Mouse (Mus musculus) MEL (cell line): ENCODE data around the gene Tssk4. TPM values are rescaled to one million over a fixed set of nuclear protein-coding genes. Genes with fewer than 3 reads are reported as not detected.

ENCODE experiments used
- DNase-seq: peaks from one replicate; pipeline ENCODE4 v3.0.0; 2011; ENCODE audit warnings: low read depth, low spot score
- H3K27ac ChIP-seq: 2 replicates; pipeline ENCODE4 v1.5.1; 2012; ENCODE audit warnings: low read depth, mild to moderate bottlenecking, control low read depth, low read length, moderate library complexity; ENCODE audit not compliant: control insufficient read depth
- H3K27me3 ChIP-seq, 2 experiments: fragments of 150-350 bp in 1 of 2; sonication (generic) in 1 of 2; 2 replicates each; pipeline ENCODE4 v1.6.1; 2012; ENCODE audit warnings: low read length in 2 of 2, mild to moderate bottlenecking in 2 of 2, improper control_type of control experiment in 1 of 2, moderate library complexity in 1 of 2; ENCODE audit not compliant: insufficient read depth in 2 of 2, control insufficient read depth in 1 of 2
- H3K36me3 ChIP-seq, 2 experiments: 2 replicates each; pipeline ENCODE4 v1.6.1; 2012 to 2014; ENCODE audit warnings: low read length in 2 of 2, improper control_type of control experiment in 1 of 2, inconsistent platforms in 1 of 2, mild to moderate bottlenecking in 1 of 2; ENCODE audit not compliant: insufficient read depth in 2 of 2, control insufficient read depth in 1 of 2
- H3K4me1 ChIP-seq, 2 experiments: fragments of 150-350 bp in 1 of 2; sonication (generic) in 1 of 2; 2 replicates each; pipeline ENCODE4 v1.6.1; 2012; ENCODE audit warnings: low read length in 2 of 2, improper control_type of control experiment in 1 of 2, mild to moderate bottlenecking in 1 of 2; ENCODE audit not compliant: insufficient read depth in 2 of 2, control insufficient read depth in 1 of 2
- H3K4me3 ChIP-seq, 2 experiments: fragments of 150-350 bp in 1 of 2; sonication (generic) in 1 of 2; 2 replicates each; pipeline ENCODE4 v1.5.1; 2012; ENCODE audit warnings: low read depth in 2 of 2, low read length in 2 of 2, mild to moderate bottlenecking in 2 of 2, moderate library complexity in 2 of 2, control low read depth in 1 of 2, improper control_type of control experiment in 1 of 2; ENCODE audit not compliant: control insufficient read depth in 1 of 2, insufficient read depth in 1 of 2
- H3K79me2 ChIP-seq: 2 replicates; pipeline ENCODE4 v1.6.1; 2012; ENCODE audit warnings: mild to moderate bottlenecking, low read length, moderate library complexity; ENCODE audit not compliant: control insufficient read depth, poor library complexity, insufficient read depth
- H3K9ac ChIP-seq: 2 replicates; pipeline ENCODE4 v1.6.1; 2012; ENCODE audit warnings: low read depth, mild to moderate bottlenecking, control low read depth, low read length, moderate library complexity; ENCODE audit not compliant: control insufficient read depth, poor library complexity, severe bottlenecking
- H3K9me3 ChIP-seq: fragments of 150-350 bp; sonication (generic); replicated peaks from 2 replicates; pipeline ENCODE4 v1.6.1; 2012; ENCODE audit warnings: mild to moderate bottlenecking, low read length, improper control_type of control experiment, moderate library complexity; ENCODE audit not compliant: insufficient read depth
- BHLHE40 ChIP-seq: IDR thresholded peaks from 2 replicates; pipeline ENCODE4 v1.6.1; 2012; ENCODE audit warnings: low read depth, mild to moderate bottlenecking, inconsistent platforms, low read length, improper control_type of control experiment, borderline replicate concordance
- CHD2 ChIP-seq: IDR thresholded peaks from 2 replicates; pipeline ENCODE4 v1.6.1; 2011; ENCODE audit warnings: low read length, improper control_type of control experiment
- E2F4 ChIP-seq: IDR thresholded peaks from 2 replicates; pipeline ENCODE4 v1.6.1; 2011; ENCODE audit warnings: low read depth, low read length, improper control_type of control experiment, borderline replicate concordance
- ELF1 ChIP-seq: IDR thresholded peaks from 2 replicates; pipeline ENCODE4 v1.6.1; 2014; ENCODE audit warnings: low read depth, mild to moderate bottlenecking, inconsistent platforms, low read length, improper control_type of control experiment, moderate library complexity
- EP300 ChIP-seq, 2 experiments: IDR thresholded peaks; 2 replicates each; pipeline ENCODE4 v1.6.1; 2011; ENCODE audit warnings: improper control_type of control experiment in 2 of 2, low read length in 2 of 2, low read depth in 1 of 2, mild to moderate bottlenecking in 1 of 2
- ETS1 ChIP-seq: IDR thresholded peaks from 2 replicates; pipeline ENCODE4 v1.6.1; 2012; ENCODE audit warnings: low read depth, mild to moderate bottlenecking, inconsistent platforms, low read length, improper control_type of control experiment, moderate library complexity
- GABPA ChIP-seq: IDR thresholded peaks from 2 replicates; pipeline ENCODE4 v1.6.1; 2012; ENCODE audit warnings: low read depth, mild to moderate bottlenecking, inconsistent platforms, low read length, improper control_type of control experiment, moderate library complexity
- KAT2A ChIP-seq: conservative IDR thresholded peaks from 2 replicates; pipeline ENCODE4 v1.6.1; 2012; ENCODE audit warnings: low read depth, low read length, improper control_type of control experiment, inconsistent platforms
- MAFK ChIP-seq: IDR thresholded peaks from 2 replicates; pipeline ENCODE4 v1.6.1; 2011; ENCODE audit warnings: low read depth, mild to moderate bottlenecking, low read length, improper control_type of control experiment, borderline replicate concordance
- MAX ChIP-seq: IDR thresholded peaks from 2 replicates; pipeline ENCODE4 v1.6.1; 2011; ENCODE audit warnings: low read length, improper control_type of control experiment
- MEF2A ChIP-seq: IDR thresholded peaks from 2 replicates; pipeline ENCODE4 v1.6.1; 2014; ENCODE audit warnings: low read depth, mild to moderate bottlenecking, inconsistent platforms, low read length, improper control_type of control experiment; ENCODE audit not compliant: poor library complexity, insufficient replicate concordance, severe bottlenecking; ENCODE audit errors: extremely low read depth
- MXI1 ChIP-seq: IDR thresholded peaks from 2 replicates; pipeline ENCODE4 v1.6.1; 2011; ENCODE audit warnings: mild to moderate bottlenecking, low read depth, low read length, improper control_type of control experiment
- MYB ChIP-seq: IDR thresholded peaks from 2 replicates; pipeline ENCODE4 v1.6.1; 2011; ENCODE audit warnings: mild to moderate bottlenecking, low read depth, low read length, improper control_type of control experiment
- NELFE ChIP-seq: IDR thresholded peaks from 2 replicates; pipeline ENCODE4 v1.6.1; 2011; ENCODE audit warnings: low read depth, low read length, improper control_type of control experiment
- NRF1 ChIP-seq: IDR thresholded peaks from 2 replicates; pipeline ENCODE4 v1.6.1; 2014; ENCODE audit warnings: low read depth, mild to moderate bottlenecking, inconsistent platforms, low read length, improper control_type of control experiment, moderate library complexity; ENCODE audit not compliant: poor library complexity, insufficient read depth, severe bottlenecking
- POLR2A ChIP-seq, 2 experiments: IDR thresholded peaks; 2 replicates each; pipeline ENCODE4 v1.6.1; 2011 to 2012; ENCODE audit warnings: low read length in 2 of 2, mild to moderate bottlenecking in 2 of 2, control low read depth in 1 of 2, improper control_type of control experiment in 1 of 2, low read depth in 1 of 2, moderate library complexity in 1 of 2; ENCODE audit not compliant: control insufficient read depth in 1 of 2, insufficient read depth in 1 of 2, poor library complexity in 1 of 2
- POLR2AphosphoS2 ChIP-seq: IDR thresholded peaks from 2 replicates; pipeline ENCODE4 v1.6.1; 2011; ENCODE audit warnings: low read length, improper control_type of control experiment
- RAD21 ChIP-seq: IDR thresholded peaks from 2 replicates; pipeline ENCODE4 v1.6.1; 2011; ENCODE audit warnings: mild to moderate bottlenecking, low read depth, low read length, improper control_type of control experiment
- SIN3A ChIP-seq: IDR thresholded peaks from 2 replicates; pipeline ENCODE4 v1.6.1; 2012; ENCODE audit warnings: low read length, improper control_type of control experiment, inconsistent platforms
- SMC3 ChIP-seq: IDR thresholded peaks from 2 replicates; pipeline ENCODE4 v1.6.1; 2011; ENCODE audit warnings: low read depth, low read length, improper control_type of control experiment
- USF1 ChIP-seq: IDR thresholded peaks from 2 replicates; pipeline ENCODE4 v1.6.1; 2014; ENCODE audit warnings: low read depth, mild to moderate bottlenecking, inconsistent platforms, low read length, improper control_type of control experiment, moderate library complexity
- ZMIZ1 ChIP-seq: IDR thresholded peaks from 2 replicates; pipeline ENCODE4 v1.6.1; 2012; ENCODE audit warnings: low read depth, mild to moderate bottlenecking, inconsistent platforms, low read length, improper control_type of control experiment, moderate library complexity
- ZNF384 ChIP-seq: IDR thresholded peaks from 2 replicates; pipeline ENCODE4 v1.6.1; 2012; ENCODE audit warnings: low read depth, mild to moderate bottlenecking, inconsistent platforms, low read length, improper control_type of control experiment
- polyA plus RNA-seq, 2 experiments: library from polyadenylated mRNA; stranded (reverse) in 1 of 2; unstranded in 1 of 2; fragments of >175 nt in 1 of 2; fragments of >200 nt in 1 of 2; gene quantifications; 2 replicates each; pipeline versions ENCODE4 v1.2.1 to v1.2.4; 2012; ENCODE audit warnings: low replicate concordance in 2 of 2, low read depth in 1 of 2; ENCODE audit not compliant: insufficient read length in 2 of 2, insufficient read depth in 1 of 2, missing spikeins in 1 of 2
- total RNA-seq: library from RNA; depleted of rRNA; stranded (reverse); fragments of 300-350 nt; gene quantifications from 2 replicates; pipeline ENCODE4 v1.2.3, GENCODE M21; 2012

Gene Tssk4
- total and polyA plus RNA-seq, 3 experiments: 0.08 to 0.40 TPM; not detected in 1

- 0 out of 2 replicates have a peak, but pooled peaks have one; percentile 50 for TF ChIP-seq E2F4
- peak; percentile 53 for TF ChIP-seq ZNF384
- peak; percentile 72 for TF ChIP-seq CHD2
- TF ChIP-seq EP300 (IDR thresholded peaks at IDR 0.05; ENCODE audit: low read depth in 1 of 2, low read length in 2 of 2): peak; percentile 44 to 54
These were observed 22.1 kb downstream of the Tssk4 start, which contains the start of the genes Gmpr2 and Nedd8 (continued) for GRCm38 (mm10) chr14:55671833-55672740.

- Histone ChIP-seq H3K36me3 (peaks cover 2 to 33% of the 10 kb centered on the region in 2 experiments; a peak in 3 of 4 replicates), H3K27me3 (no peaks in the 10 kb centered on the region), H3K9me3 (no peaks in the 10 kb centered on the region), H3K79me2 (peaks cover 29% of the 10 kb centered on the region), H3K4me1 (peaks cover 4 to 12% of the 10 kb centered on the region in 2 experiments; a peak in 3 of 4 replicates), H3K9ac (peak overlapping the region; percentile 71), H3K27ac (peak overlapping the region; percentile 78), H3K4me3 (peak overlapping the region; percentile 63 to 69)
- TF ChIP-seq MAX (no peak), SMC3 (no peak), E2F4 (no peak), MXI1 (no peak), NRF1 (no peak), POLR2AphosphoS2 (no peak), BHLHE40 (no peak)
- no peak for DNase-seq
These were observed 22.7 kb downstream of the Tssk4 start for GRCm38 (mm10) chr14:55672741-55673060.

GRCm38 (mm10) chr14:55677615-55678014, 27.6 kb downstream of the Tssk4 start:
- TF ChIP-seq USF1 (no peak), SMC3 (no peak), ETS1 (no peak), MAFK (no peak), MAX (no peak), SIN3A (no peak), NELFE (no peak), POLR2A (IDR thresholded peaks at IDR 0.05; ENCODE audit: control insufficient read depth in 1 of 2, insufficient read depth in 1 of 2, low read depth in 1 of 2, low read length in 2 of 2, poor library complexity in 1 of 2) (no peak), ZMIZ1 (no peak), MYB (no peak), E2F4 (no peak), MEF2A (no peak), GABPA (no peak), CHD2 (no peak), RAD21 (no peak), ELF1 (no peak), KAT2A (no peak), EP300 (IDR thresholded peaks at IDR 0.05; ENCODE audit: low read depth in 1 of 2, low read length in 2 of 2) (no peak)
- Histone ChIP-seq H3K9me3 (no peaks in the 10 kb centered on the region), H3K79me2 (peaks cover 13% of the 10 kb centered on the region), H3K27ac (no peak overlapping the region), H3K36me3 (peaks cover 6 to 20% of the 10 kb centered on the region in 2 experiments), H3K27me3 (no peaks in the 10 kb centered on the region), H3K9ac (no peak overlapping the region), H3K4me1 (peaks cover 3 to 6% of the 10 kb centered on the region in 2 experiments; a peak in 3 of 4 replicates), H3K4me3 (no peak overlapping the region)
- DNase-seq: no peak
